Mouse (Mus musculus): ENCODE results near the gene Gmip. TPM values are rescaled to one million over a fixed set of nuclear protein-coding genes. Genes with fewer than 3 reads are reported as not detected.

The Gmip gene
- polyA plus RNA-seq, 1 experiment from 2014 or later: 5.8 TPM

- no peaks in the 10 kb centered on the region for H3K4me1 ChIP-seq (replicated peaks)
- 67% methylated on average over 2 of the region's 2 CpGs for WGBS
- no peak overlapping the region for H3K4me2 ChIP-seq
- no peaks in the 10 kb centered on the region for H3K27me3 ChIP-seq
- H3K27ac ChIP-seq: no peak overlapping the region
- H3K4me3 ChIP-seq (replicated peaks): no peak overlapping the region
- ATAC-seq (ENCODE audit: insufficient number of reproducible peaks, insufficient read depth, low FRiP score, low TSS enrichment, low read depth): no peak
- H3K9ac ChIP-seq (replicated peaks): 0 out of 2 replicates have a peak overlapping the region, but pooled peaks have one; percentile 18
- H3K36me3 ChIP-seq: 0 out of 2 replicates have a peak, but pooled peaks cover 8% of the 10 kb centered on the region
- no peaks in the 10 kb centered on the region for H3K9me3 ChIP-seq
Measured at GRCm38 (mm10) chr8:69861251-69861650, 52.8 kb downstream of the Gmip start.

DNA sequence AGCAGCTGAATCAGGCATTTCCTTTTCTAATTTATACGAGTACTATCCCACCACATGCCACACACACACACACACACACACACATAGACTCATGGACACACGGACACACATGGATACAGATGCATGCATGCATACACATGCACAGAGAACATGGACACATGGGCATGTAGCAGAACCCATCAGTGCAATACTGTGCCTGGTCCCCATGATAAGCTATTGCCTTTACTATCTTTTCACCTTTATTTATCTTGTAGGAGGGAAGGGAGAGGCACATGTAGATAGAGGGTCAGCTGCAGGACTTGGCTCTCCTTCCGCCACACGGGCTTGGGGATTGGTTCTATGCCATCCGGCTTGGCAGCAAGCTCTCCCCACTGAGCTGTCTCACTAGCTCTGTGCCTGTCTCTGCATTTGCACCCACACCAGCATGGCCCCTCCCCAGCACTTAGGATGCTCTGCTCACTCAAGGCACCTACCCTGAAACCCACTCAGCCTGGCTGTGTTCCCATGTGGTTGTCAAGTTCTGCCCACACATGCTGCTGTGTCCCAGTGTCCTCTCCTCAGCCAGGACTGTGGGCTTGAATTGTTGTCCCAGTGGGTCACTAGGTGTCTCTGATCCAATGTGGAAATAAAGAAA, 55.0 kb downstream of the Gmip start:
- Histone ChIP-seq H3K4me1 (replicated peaks) (no peaks in the 10 kb centered on the region), H3K4me3 (replicated peaks) (no peak overlapping the region), H3K9ac (replicated peaks) (no peak overlapping the region), H3K27ac (no peak overlapping the region), H3K36me3 (0 out of 2 replicates have a peak, but pooled peaks cover 8% of the 10 kb centered on the region), H3K4me2 (no peak overlapping the region), H3K9me3 (no peaks in the 10 kb centered on the region), H3K27me3 (no peaks in the 10 kb centered on the region)
- 87% methylated on average over 5 of the region's 5 CpGs for WGBS
- ATAC-seq (ENCODE audit: insufficient number of reproducible peaks, insufficient read depth, low FRiP score, low TSS enrichment, low read depth): no peak

- H3K4me1 ChIP-seq (replicated peaks): no peaks in the 10 kb centered on the region
- no peak overlapping the region for H3K4me2 ChIP-seq
- WGBS: 73% methylated on average over 5 of the region's 5 CpGs
- no peak overlapping the region for H3K27ac ChIP-seq
- no peak for ATAC-seq (ENCODE audit: insufficient number of reproducible peaks, insufficient read depth, low FRiP score, low TSS enrichment, low read depth)
- H3K4me3 ChIP-seq (replicated peaks): no peak overlapping the region
- H3K27me3 ChIP-seq: no peaks in the 10 kb centered on the region
- H3K9ac ChIP-seq (replicated peaks): no peak overlapping the region
- 0 out of 2 replicates have a peak, but pooled peaks cover 8% of the 10 kb centered on the region for H3K36me3 ChIP-seq
- H3K9me3 ChIP-seq: no peaks in the 10 kb centered on the region
Measured at GRCm38 (mm10) chr8:69864180-69864579, 55.7 kb downstream of the Gmip start.

GRCm38 (mm10) chr8:69867696-69868326, 59.3 kb downstream of the Gmip start:
- H3K36me3 ChIP-seq: 0 out of 2 replicates have a peak, but pooled peaks cover 5% of the 10 kb centered on the region
- H3K27ac ChIP-seq: no peak overlapping the region
- H3K9ac ChIP-seq (replicated peaks): no peak overlapping the region
- no peaks in the 10 kb centered on the region for H3K9me3 ChIP-seq
- no peak overlapping the region for H3K4me2 ChIP-seq
- no peak for ATAC-seq (ENCODE audit: insufficient number of reproducible peaks, insufficient read depth, low FRiP score, low TSS enrichment, low read depth)
- H3K4me1 ChIP-seq (replicated peaks): no peaks in the 10 kb centered on the region
- H3K4me3 ChIP-seq (replicated peaks): no peak overlapping the region
- 72% methylated on average over 5 of the region's 5 CpGs for WGBS
- no peaks in the 10 kb centered on the region; the same call in 1 of the 2 replicates for H3K27me3 ChIP-seq

GRCm38 (mm10) chr8:69870003-69870765, 61.7 kb downstream of the Gmip start:
- Histone ChIP-seq H3K4me1 (replicated peaks) (no peaks in the 10 kb centered on the region), H3K9ac (replicated peaks) (no peak overlapping the region), H3K36me3 (no peaks in the 10 kb centered on the region), H3K4me2 (no peak overlapping the region), H3K27ac (no peak overlapping the region), H3K27me3 (no peaks in the 10 kb centered on the region; the same call in none of the 2 replicates), H3K9me3 (no peaks in the 10 kb centered on the region), H3K4me3 (replicated peaks) (no peak overlapping the region)
- 84% methylated on average over 11 of the region's 11 CpGs for WGBS
- ATAC-seq (ENCODE audit: insufficient number of reproducible peaks, insufficient read depth, low FRiP score, low TSS enrichment, low read depth): no peak

GRCm38 (mm10) chr8:69870907-69871306, 62.4 kb downstream of the Gmip start:
- WGBS: 82% methylated on average over 6 of the region's 6 CpGs
- no peaks in the 10 kb centered on the region for H3K36me3 ChIP-seq
- 0 out of 2 replicates have a peak, but pooled peaks have one; percentile 22 for ATAC-seq (ENCODE audit: insufficient number of reproducible peaks, insufficient read depth, low FRiP score, low TSS enrichment, low read depth)

More at GRCm38 (mm10) chr8:69870907-69871306, 62.4 kb downstream of the Gmip start:
- Histone ChIP-seq H3K9me3 (no peaks in the 10 kb centered on the region), H3K27me3 (peaks cover 1% of the 10 kb centered on the region), H3K27ac (no peak overlapping the region), H3K9ac (replicated peaks) (no peak overlapping the region), H3K4me3 (replicated peaks) (no peak overlapping the region), H3K4me1 (replicated peaks) (no peaks in the 10 kb centered on the region), H3K4me2 (no peak overlapping the region)

Other genes starting within 250 kb of the Gmip start
- gene Zfp868, start 183.1 kb upstream of the Gmip start, polyA plus RNA-seq (2016; fragmentation: Nextera tagmentation; extraction: Ambion mirVana): 30.7 and 31.1 TPM in 2 replicates
- 2.9 and 3.6 TPM in 2 replicates for gene Zfp964, start 154.2 kb upstream of the Gmip start, polyA plus RNA-seq (2016; fragmentation: Nextera tagmentation; extraction: Ambion mirVana)
- 32.0 and 32.2 TPM in 2 replicates for gene Zfp869, start 98.0 kb upstream of the Gmip start, polyA plus RNA-seq (2016; fragmentation: Nextera tagmentation; extraction: Ambion mirVana)
- 5.9 and 7.2 TPM in 2 replicates for gene Zfp963, start 58.7 kb upstream of the Gmip start, polyA plus RNA-seq (2016; fragmentation: Nextera tagmentation; extraction: Ambion mirVana)
- not detected in 2 replicates for gene Gm20422, start 33.8 kb upstream of the Gmip start, polyA plus RNA-seq (2016; fragmentation: Nextera tagmentation; extraction: Ambion mirVana)
- 53.3 and 57.7 TPM in 2 replicates for gene Atp13a1, start 17.5 kb upstream of the Gmip start, polyA plus RNA-seq (2016; fragmentation: Nextera tagmentation; extraction: Ambion mirVana)
- gene Zfp866, start 17.5 kb upstream of the Gmip start, polyA plus RNA-seq (2016; fragmentation: Nextera tagmentation; extraction: Ambion mirVana): 38.1 and 40.3 TPM in 2 replicates
- 0.83 and 1.3 TPM in 2 replicates for gene Lpar2, start 13.8 kb downstream of the Gmip start, polyA plus RNA-seq (2016; fragmentation: Nextera tagmentation; extraction: Ambion mirVana)
- 7.5 and 10.0 TPM in 2 replicates for gene Pbx4, start 23.8 kb downstream of the Gmip start, polyA plus RNA-seq (2016; fragmentation: Nextera tagmentation; extraction: Ambion mirVana)
- 0.78 and 0.79 TPM in 2 replicates for gene Cilp2, start 79.0 kb downstream of the Gmip start, polyA plus RNA-seq (2016; fragmentation: Nextera tagmentation; extraction: Ambion mirVana)
- gene Tssk6, start 93.5 kb downstream of the Gmip start, polyA plus RNA-seq (2016; fragmentation: Nextera tagmentation; extraction: Ambion mirVana): 6.2 and 7.3 TPM in 2 replicates
- 171 and 172 TPM in 2 replicates for gene Ndufa13, start 93.9 kb downstream of the Gmip start, polyA plus RNA-seq (2016; fragmentation: Nextera tagmentation; extraction: Ambion mirVana)
- gene Yjefn3, start 94.0 kb downstream of the Gmip start, polyA plus RNA-seq (2016; fragmentation: Nextera tagmentation; extraction: Ambion mirVana): 6.0 and 7.4 TPM in 2 replicates
- gene Gatad2a, start 187.7 kb downstream of the Gmip start, polyA plus RNA-seq (2016; fragmentation: Nextera tagmentation; extraction: Ambion mirVana): 51.3 and 68.4 TPM in 2 replicates
- 62.7 and 65.3 TPM in 2 replicates for gene Mau2, start 234.1 kb downstream of the Gmip start, polyA plus RNA-seq (2016; fragmentation: Nextera tagmentation; extraction: Ambion mirVana)
- 55.9 and 58.9 TPM in 2 replicates for gene Sugp1, start 234.1 kb downstream of the Gmip start, polyA plus RNA-seq (2016; fragmentation: Nextera tagmentation; extraction: Ambion mirVana)

Measured in limb, embryonic 12.5 days (tissue).